Mouse (Mus musculus): ENCODE measurements around the gene Atg10.
A peak's percentile ranks its signal among the peaks of the same experiment; 100 is the strongest.
"Not testable (repeated sequence)": the region's sequence is repeated elsewhere in the genome, so short reads cannot be mapped to it uniquely, and the experiment has no call there.

Gene Atg10

DNA sequence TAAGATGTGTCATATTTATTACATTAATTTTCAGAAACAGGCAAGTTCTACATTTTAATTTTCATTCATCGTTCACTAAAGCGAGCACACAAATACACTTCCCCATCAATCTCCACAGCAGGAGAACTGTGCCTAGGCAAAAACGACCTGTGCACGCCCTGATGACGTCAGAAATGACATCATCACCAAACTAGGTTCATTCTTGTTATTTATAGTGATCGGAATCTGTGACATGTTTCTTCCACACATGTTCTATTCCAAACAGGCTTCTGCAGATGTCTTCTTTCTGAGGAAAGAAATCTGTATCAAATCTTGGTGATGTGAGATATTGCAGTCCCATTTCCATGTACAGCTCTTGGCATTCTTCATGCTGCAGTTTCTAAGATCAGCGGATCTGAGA lies 287.9 kb downstream of the Atg10 start:
- no peak for DNase-seq (ENCODE audit: low spot score)

DNA sequence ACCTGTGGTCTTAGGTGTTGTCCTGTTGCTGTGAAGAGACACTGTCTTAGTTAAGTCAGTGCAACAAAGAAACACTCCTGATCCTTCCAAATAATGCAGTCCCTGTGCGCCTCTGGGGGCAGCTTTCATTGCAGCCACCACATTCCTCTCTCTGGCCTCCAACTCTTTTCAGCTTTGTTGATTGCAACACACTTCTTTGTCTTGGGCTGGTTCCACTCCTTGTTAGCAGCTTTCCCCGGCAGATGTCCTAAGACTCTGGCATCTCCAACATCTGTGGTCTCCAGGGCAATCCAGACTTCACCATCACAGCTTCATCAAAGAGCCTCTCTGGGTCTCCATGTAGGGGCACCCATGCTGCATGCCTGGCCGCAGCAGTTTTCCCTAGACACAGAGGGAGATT lies 290.5 kb downstream of the Atg10 start:
- DNase-seq (ENCODE audit: low spot score) = no peak

DNA sequence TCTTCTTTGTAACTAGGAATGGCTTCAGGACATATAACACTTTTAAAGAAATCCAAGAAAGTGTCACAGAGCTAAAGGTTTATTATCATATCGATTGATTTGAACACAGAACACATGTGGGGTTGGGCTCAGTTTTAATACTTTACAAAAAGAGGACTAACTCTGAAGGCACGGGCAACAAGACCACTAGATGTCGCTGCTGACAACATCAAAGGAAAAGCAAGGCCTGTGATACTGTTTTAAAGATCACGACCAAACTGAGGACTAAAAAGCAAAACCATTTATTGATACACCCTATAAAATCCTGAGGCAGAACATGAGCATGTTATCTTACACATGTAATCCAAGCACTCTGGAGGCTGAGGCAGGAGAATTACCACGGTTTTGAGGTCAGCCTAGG lies 293.9 kb downstream of the Atg10 start:
- DNase-seq (ENCODE audit: low spot score) = peak; percentile 62

DNA sequence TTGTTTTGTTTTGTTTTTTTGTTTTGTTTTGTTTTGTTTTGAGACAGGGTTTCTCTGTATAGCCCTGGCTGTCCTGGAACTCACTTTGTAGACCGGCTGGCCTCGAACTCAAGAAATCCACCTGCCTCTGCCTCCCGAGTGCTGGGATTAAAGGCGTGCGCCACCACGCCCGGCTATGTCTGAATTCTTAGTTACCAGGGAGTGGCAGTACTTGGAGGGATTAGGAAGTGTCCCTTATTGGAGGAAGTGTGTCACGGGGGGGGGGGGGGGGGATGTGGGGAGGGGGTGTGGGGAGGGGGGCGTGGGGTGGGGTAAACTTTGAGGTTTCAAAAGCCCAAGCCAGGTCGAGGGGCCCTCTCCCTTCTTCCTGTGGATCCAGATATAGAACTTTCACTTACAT lies 295.5 kb downstream of the Atg10 start:
- DNase-seq (ENCODE audit: low spot score) = not testable (repeated sequence)

DNA sequence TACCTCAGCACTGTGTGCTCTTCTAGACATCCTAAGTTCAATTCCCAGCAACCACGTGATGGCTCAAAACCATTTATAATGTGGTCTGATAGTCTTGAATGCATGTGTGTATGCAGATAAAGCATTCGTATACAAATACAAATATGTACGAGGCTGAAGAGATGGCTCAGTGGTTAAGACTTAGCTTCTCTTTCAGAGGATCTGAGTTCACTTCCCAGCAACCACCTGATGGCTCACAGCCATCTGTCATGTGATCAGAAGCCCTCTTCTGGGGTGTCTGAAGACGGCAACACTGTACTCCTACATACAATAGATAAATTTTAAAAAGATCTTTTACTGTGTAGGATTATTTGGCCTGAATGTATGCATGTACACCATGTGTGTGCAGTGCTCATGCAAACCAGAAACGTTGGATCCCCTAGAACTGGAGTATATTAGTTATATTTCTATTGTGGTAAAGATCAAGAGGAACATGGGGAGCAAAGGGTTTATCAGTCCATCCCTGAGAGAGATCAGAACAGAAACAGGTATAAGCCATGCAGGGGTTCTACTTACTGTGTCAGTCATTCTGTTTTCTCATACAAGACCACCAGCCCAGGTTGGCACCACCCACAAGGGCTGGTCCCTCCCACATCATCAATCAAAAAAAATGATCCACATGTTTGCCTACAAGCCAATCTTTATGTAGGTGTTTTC lies 296.7 kb downstream of the Atg10 start:
- DNase-seq (ENCODE audit: low spot score) = no peak

DNA sequence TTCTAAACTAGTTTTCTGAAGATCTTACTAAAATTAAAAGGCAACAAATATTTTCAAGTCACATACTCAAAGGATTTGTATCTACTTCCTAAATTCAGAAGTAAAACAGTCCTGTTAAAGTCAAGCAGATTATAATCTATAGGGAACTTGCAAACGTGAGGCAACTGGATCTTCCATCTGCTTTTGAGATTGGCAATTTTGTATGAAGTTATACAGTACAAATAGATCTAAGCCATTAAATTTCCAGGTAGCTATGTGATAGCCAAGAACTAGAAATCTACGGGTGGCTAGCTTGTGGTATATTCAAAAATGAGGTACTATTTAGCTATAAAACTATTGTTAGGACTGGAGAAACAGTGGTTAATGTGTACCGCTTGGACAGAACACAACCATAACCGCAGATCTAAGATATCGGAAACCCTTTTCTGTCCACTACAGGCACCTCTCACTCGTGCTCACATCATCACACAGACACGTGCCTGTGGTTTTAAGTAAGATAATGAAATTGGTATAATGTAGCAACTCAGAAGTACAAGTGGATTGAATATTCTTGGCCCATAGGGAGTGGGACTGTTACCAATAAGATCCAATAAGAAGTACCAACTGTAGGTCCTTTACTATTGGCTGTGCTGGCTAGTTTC lies 297.5 kb downstream of the Atg10 start:
- DNase-seq (ENCODE audit: low spot score) = no peak

DNA sequence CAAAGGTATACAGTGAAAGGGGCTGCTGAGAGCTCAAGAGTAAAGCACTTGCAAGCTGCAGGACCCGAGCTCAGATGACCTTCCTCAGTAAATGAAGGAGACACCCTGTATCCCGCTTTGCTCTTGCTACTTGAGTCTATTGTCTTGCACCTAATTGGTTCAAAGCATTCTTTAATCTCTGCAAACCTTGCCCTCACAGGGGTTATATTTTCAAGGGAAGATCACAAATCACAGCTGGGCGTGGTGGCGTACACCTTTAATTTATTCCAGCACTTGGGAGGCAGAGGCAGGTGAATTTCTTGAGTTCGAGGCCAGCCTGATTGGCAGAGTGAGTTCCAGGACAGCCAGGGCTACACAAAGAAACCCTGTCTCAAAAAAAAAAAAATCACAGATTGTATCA lies 298.6 kb downstream of the Atg10 start:
- no peak for DNase-seq (ENCODE audit: low spot score)

DNA sequence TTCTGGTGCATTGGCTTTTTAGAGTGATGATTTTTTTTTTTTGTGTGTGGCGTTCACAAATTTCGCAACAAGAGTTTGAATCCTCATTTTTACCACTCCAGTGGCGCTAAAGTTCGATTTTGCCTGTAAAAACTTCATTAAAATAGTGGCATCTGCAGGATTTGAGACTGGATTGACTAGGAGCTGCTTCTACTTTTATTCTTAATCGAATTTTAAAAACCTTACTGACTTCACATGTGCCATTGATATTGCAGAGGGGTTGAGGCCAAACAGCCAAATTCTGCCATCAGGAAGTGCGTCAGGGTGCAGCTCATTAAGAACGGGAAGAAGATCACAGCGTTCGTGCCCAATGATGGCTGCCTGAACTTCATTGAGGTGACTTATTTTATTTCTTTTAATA lies 299.7 kb downstream of the Atg10 start:
- DNase-seq (ENCODE audit: low spot score) = no peak

DNA sequence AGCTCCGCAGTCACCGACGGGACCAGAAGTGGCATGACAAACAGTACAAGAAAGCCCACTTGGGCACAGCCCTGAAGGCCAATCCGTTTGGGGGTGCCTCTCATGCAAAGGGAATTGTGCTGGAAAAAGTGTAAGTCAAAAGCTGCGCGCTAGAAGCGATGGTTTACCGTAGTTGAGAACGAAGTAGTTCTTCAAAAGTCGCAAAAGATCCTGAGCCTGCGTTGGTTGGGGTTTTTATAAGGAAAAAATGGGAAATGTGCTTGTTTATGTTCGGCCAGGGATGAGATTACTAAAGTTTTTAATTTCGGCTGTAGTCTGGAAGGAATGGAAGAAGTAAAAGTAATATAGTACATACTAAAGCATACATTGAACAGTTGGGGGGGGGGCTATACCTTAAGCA lies 300.2 kb downstream of the Atg10 start:
- DNase-seq (ENCODE audit: low spot score) = not testable (repeated sequence)

DNA sequence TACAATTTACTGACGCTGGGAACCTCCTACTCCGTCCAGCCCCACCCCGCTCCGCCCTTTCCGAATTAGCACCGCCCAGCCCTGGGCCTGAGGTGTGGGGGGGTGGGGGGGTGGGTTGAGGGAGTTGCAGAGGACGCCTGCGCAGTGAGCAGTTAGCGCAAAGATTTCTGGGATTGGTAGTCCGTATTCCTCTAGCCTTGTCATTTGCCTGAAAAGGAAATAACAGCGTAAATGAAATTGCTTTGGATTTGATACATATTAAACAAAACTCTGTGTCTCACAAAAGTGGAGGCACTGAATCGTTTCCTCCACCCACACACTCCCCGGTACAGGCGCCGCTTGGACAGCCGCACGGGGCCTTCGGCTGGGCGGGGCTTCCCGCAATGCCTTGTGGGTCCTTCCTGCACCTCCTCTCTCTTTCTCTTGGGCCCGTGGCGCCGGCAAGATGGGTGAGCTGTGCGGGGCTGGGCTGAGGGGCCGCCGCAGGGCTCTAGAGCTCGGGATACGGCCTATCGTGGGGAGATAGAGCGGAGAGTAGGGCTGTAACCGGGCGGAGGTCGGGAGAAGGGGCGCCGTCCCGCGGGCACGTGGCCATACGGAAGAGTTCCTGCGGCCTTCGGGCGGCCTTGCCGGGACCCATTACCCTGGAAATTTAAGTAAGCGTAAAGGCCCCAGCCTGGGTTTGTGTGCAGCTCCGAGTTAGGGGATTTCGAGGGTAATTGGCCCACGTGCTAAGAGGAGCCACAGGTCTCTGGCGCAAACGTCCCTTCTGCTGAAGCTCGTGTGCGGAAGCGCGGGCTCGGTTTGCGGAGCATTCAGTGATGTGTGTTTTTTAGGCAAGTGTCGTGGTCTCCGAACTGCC lies 300.8 kb downstream of the Atg10 start, which contains the start of gene Rps23:
TSS of gene Rps23 (plus strand) at position 208 of the 862 bp plus-strand sequence.
- peak; percentile 88 for DNase-seq (ENCODE audit: low spot score)

DNA sequence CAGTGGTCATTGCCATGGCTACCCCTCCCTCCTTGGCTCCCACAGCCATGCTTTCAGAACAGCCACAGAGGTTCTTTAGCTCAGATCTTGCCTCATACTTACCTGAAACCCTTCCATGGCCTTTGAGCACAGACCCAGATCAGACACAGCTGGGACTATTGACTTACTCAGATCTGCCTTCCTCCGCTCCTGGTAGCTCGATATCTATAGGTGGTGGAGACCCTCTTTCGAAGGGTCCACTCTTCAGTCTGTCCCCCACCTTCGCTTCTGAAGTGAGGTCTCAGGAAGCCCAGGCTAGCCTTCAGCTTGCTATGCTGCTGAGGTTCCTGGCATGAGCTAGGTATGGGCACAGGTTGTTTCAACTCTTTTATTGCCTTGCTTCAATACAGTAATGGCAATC lies 309.0 kb downstream of the Atg10 start:
- no peak for DNase-seq (ENCODE audit: low spot score)

DNA sequence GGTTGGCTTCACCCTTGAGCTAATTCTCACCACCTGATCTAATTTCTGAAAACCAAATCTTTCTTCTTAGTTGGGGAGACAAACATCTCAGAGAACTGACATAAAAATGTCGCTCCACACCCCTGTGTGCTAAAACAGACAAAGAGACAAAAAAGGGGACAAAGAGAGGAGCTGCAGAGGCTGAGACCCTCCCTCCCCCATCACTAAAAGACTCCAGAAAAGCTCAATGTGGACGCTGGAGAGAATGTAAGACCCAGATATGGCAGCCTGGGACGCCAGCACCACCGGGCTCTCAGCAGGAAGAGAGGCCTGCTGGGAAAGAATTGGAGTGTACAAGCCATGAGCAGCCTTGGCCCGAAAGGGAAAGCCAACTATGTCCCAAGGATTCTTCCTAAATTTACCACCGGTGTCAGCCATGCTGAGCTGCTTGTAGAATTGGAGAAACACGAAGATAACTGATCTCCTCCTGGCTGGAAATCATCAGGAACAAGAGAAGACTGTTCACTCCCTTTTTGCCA lies 310.0 kb downstream of the Atg10 start:
- DNase-seq (ENCODE audit: low spot score) = no peak

DNA sequence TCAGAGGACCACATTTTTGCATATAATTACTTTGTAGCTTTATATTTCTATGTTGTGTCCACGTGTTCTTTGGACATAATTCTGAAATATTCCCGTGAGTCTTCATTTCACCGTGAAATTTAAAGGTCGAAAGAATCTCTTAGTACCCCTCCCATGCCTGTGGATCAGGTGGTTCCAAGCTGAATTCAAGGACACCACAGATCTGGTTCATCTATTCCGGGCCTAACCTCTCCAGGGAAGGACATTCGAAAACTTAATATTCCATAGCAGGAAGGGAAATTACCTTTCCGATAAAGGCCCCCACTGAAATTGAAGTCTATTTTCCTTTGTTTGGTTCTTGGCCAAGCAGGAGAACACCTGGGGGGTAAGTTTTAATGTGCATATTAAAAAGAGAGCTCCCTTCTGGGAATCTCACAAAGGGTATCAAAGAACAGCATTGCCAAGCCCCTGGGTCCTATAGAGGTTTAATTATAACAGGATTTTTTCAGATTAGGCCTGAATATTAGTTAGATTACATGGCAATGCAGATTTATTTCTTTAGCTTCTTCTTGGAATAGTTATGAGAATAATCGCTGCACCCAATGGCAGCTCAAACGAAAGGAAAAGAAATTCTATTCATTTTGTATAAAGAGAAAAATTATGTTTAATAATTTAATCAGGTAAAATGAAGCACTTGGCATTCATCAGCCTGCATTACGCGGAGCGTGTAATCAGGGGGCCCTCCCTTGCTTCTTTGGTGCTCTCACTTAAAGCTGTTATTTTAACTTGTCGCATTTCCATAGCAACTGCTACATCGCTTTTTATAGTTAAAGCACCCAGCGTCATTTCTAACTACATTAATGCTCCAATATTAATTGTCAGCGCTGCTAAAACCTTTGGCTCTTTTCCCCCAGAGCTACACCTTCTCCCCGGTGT lies 310.8 kb downstream of the Atg10 start:
- no peak for DNase-seq (ENCODE audit: low spot score)

DNA sequence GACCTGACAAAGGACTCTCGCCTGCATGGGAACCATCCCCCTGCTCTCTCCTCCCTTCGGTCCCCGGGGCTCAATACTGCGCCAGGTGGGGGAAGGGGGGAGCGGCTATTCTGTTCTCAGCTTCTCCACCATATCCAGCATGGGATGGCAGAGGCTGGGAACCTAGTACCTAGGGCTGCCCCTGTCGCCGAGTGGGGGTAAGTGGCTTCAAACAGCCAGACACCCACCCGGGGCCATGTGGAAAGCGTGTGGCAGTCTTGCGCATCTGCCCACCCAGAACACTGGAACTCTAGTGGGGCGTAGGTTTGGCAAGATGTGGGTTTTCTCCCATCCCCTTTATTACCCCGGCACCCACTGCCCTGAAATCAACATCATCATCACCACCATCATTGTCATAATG lies 316.4 kb downstream of the Atg10 start:
- DNase-seq (ENCODE audit: low spot score) = no peak

DNA sequence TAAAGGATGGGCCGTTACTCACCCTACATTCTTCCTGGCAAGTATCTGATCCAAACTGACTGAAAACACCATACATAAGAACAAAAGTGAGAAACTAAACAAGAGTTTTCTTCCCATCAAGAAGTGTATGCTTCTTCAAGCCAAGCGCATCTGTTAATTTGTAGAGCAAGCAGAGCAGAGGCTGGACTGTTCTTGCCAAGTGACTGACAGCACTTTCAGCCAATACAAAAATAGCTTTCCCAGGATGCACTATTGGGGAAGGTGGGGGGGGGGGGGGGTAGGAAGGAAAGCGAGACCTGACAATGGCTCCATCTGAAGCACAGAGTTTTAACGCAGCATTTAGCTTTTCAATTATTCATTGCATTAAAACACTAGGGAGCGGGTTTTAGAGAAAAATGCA lies 318.6 kb downstream of the Atg10 start, which contains the start of gene Atp6ap1l:
TSS of gene Atp6ap1l (minus strand) at position 180 of the 400 bp plus-strand sequence.
- no peak for DNase-seq (ENCODE audit: low spot score)

DNA sequence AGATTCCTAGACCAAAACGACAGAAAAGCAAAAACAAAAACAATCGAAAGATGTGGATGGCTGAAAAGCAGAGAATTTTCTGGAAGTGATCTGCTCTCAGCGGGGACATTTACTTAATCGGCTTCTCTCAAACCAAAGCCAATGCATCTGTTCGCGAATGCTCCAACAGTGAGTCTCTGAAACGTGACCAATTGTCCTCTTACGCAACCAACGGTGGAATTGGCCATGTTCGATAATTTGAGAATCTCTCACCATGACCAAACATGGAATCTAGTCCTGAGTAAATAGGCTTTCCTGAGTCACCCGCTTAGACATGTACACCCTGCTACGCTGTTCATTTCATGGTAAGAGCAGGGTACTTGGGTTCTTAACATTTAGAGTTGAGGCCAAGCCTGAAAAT lies 326.9 kb downstream of the Atg10 start:
- DNase-seq (ENCODE audit: low spot score) = no peak

DNA sequence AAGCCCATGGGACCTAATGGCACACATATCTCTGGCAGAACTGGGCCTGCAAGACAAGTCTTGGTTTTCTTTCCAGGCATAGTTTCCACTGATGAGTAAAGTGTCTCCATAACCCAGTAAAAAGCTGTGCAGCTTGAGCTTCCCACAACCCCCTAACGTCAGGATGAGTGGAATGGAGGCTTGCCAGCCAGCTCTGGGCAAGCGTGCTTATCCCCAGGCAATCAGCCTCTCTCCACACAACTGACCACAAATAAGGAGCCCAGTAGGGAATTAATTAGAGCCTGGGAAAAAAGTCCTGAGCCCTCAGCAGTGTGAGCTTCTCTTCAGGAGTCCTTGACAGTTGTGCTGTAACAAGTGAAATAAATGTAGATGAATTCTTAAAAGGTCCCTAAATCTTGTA lies 327.7 kb downstream of the Atg10 start:
- DNase-seq (ENCODE audit: low spot score) = no peak

DNA sequence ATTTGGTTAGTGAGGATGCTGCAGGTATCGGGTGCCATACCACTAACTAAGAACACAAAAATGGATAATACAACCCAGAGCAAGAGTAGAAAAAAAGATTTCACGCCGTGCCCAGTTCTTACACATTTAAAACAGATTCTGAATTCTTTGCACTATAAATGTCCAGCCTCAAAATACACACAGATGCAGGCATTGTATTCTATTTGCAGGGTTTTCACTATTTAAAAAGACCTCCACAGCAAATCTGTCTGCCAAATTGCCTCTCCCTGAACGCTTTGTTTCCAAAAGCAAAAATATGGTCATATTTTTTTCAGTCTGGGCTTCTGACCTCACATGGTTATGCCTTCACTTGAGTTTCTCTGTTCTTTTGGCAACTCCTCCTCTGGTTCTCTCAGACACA lies 328.9 kb downstream of the Atg10 start:
- no peak for DNase-seq (ENCODE audit: low spot score)

DNA sequence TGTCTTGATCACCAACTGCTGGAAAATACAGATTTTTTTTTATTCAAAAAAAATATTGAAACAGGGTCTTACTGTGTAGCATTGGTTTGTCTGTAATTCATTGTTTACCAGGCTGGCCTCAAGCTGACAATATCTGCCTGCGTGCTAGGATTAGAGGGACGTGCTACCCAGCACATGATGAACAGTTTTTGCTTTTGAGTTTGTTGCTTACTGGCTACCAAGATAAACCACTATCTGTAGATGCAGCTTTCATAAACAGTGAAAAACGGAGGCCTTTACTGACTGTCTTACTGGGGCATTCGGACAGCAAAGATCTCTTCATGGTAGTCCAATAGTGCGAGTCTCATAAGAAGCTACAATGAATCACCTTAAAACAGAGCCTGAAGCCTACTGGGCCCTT lies 333.7 kb downstream of the Atg10 start:
- no peak for DNase-seq (ENCODE audit: low spot score)

DNA sequence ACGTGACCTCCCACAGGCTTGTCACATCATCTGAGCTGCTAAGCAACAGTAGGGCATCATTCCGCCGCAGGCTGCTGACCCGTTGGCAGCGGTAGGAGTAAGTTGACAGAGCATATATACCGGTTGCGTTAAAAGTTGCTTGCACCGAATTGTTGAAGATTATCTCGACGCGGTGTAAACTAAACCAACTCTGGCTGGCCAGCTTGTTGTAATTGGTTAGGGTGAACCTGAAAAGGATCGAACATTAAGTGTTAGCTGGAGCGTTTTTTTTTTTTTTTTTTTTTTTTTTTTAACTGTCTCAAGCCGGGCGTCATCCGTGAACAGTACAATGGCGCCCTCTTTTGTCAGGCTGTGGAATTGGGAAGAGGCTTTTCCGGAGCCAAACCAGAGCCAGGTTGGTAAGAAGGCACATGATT lies 337.2 kb downstream of the Atg10 start:
- peak; percentile 68 for DNase-seq (ENCODE audit: low spot score)

DNA sequence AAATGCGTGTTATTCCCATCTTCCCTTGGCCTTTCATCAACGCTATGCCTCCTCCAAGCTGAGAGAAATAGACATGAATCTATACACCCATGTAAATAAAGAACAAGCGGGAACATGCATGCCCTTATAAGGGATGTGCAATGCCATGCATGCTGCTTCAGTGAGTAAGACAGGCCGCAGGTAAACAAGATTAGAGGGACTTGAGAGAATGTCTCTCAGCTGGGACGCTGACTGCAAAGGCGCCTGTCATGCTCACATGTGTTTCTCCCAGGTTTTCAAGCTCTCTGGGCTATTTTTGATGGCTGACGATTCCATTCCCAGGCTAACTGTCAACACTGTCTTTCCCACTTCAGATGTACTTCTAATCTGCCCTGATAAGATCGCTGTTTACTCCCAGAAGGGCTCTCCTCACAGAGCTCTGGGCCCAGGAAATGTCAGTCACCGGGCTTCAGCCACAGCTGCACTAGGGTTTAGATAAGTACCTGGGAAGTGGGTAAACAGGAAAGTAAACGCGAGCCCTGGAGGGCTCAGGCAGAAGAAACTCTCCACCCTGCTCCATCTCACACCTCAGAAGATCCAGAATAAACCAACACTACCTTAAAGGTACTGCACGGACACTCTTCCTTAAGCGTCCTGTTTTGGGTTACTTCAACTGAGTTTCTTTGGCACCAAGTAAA lies 337.8 kb downstream of the Atg10 start:
- DNase-seq (ENCODE audit: low spot score) = no peak

Data from urinary bladder, postnatal 25 days (tissue).